Mouse (Mus musculus) v-Abl transformed pro-B cells (cell line): ENCODE results near the gene Epn2.
"Not testable (repeated sequence)": the region's sequence is repeated elsewhere in the genome, so short reads cannot be mapped to it uniquely, and the experiment has no call there.

Experiments used
- in situ Hi-C, 2 experiments: fragments of 400-800 bp; cut with MboI; formaldehyde crosslinking; loops; one replicate each; pipeline ENCODE4 v1.15.1; 2025; ENCODE audit not compliant: unreplicated experiment in 2 of 2

The Epn2 gene

GRCm38 (mm10) chr11:61597471-61597870 is 18.0 kb upstream of the Epn2 start:
- in situ Hi-C loops = no loop called here

- in situ Hi-C loops = no loop called here
Observed at GRCm38 (mm10) chr11:61593069-61593468, 13.6 kb upstream of the Epn2 start.

- in situ Hi-C loops = no loop called here
Observed at GRCm38 (mm10) chr11:61592061-61592460, 12.6 kb upstream of the Epn2 start.

GRCm38 (mm10) chr11:61590516-61591213 is 11.2 kb upstream of the Epn2 start:
- in situ Hi-C loops = no loop called here

- in situ Hi-C loops = no loop called here
Observed at GRCm38 (mm10) chr11:61585421-61585820, 5.9 kb upstream of the Epn2 start.

GRCm38 (mm10) chr11:61584830-61585229 is 5.3 kb upstream of the Epn2 start:
- in situ Hi-C loops = no loop called here

- in situ Hi-C loops = no loop called here
Observed at GRCm38 (mm10) chr11:61584096-61584495, 4.6 kb upstream of the Epn2 start.

- in situ Hi-C loops = not testable (repeated sequence)
Observed at GRCm38 (mm10) chr11:61582808-61583207, 3.3 kb upstream of the Epn2 start.

- in situ Hi-C loops = no loop called here
Observed at GRCm38 (mm10) chr11:61579878-61580381, 443 bp upstream of the Epn2 start.

GRCm38 (mm10) chr11:61578541-61578982 is 925 bp downstream of the Epn2 start:
- in situ Hi-C loops = no loop called here

GRCm38 (mm10) chr11:61577991-61578390 is 1.5 kb downstream of the Epn2 start:
- in situ Hi-C loops = no loop called here

- in situ Hi-C loops = no loop called here
Observed at GRCm38 (mm10) chr11:61577349-61577748, 2.1 kb downstream of the Epn2 start.

GRCm38 (mm10) chr11:61573266-61573665 is 6.2 kb downstream of the Epn2 start:
- in situ Hi-C loops = no loop called here

- in situ Hi-C loops = no loop called here
Observed at GRCm38 (mm10) chr11:61571225-61571624, 8.3 kb downstream of the Epn2 start.

GRCm38 (mm10) chr11:61569671-61570070 is 9.8 kb downstream of the Epn2 start:
- in situ Hi-C loops = no loop called here

GRCm38 (mm10) chr11:61564566-61564965 is 14.9 kb downstream of the Epn2 start:
- in situ Hi-C loops = no loop called here

GRCm38 (mm10) chr11:61563939-61564338 is 15.5 kb downstream of the Epn2 start:
- in situ Hi-C loops = no loop called here

- in situ Hi-C loops = no loop called here
Observed at GRCm38 (mm10) chr11:61562421-61562820, 17.1 kb downstream of the Epn2 start.

GRCm38 (mm10) chr11:61559572-61559971 is 19.9 kb downstream of the Epn2 start:
- in situ Hi-C loops = no loop called here

- in situ Hi-C loops = no loop called here
Observed at GRCm38 (mm10) chr11:61553015-61553754, 26.3 kb downstream of the Epn2 start.

- in situ Hi-C loops = no loop called here
Observed at GRCm38 (mm10) chr11:61550631-61551030, 28.9 kb downstream of the Epn2 start.

- in situ Hi-C loops = no loop called here
Observed at GRCm38 (mm10) chr11:61547710-61548109, 31.8 kb downstream of the Epn2 start.
